Mouse (Mus musculus): ENCODE data around the gene Lrfn3.

The Lrfn3 gene

DNA sequence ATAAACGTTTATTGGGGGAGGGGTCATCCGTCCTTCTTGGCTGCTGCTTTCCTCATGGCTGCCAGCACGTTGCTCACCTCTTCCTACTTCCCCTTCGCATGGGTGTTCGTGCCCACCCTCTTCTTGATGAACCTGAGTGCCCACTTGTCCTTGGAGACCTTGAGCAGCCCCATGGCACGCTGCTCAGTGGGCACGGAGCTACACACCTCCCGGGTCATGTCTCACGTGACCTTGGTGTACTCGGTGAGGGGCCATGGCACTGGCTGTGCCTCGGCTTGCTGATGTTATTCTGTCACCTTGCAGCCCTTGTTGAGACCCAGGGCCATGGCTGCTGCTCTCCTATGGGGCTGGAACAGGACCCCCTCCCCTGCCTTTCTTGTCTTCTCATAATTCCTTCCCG lies 52.4 kb downstream of the Lrfn3 start:
- DNase-seq: no peak

DNA sequence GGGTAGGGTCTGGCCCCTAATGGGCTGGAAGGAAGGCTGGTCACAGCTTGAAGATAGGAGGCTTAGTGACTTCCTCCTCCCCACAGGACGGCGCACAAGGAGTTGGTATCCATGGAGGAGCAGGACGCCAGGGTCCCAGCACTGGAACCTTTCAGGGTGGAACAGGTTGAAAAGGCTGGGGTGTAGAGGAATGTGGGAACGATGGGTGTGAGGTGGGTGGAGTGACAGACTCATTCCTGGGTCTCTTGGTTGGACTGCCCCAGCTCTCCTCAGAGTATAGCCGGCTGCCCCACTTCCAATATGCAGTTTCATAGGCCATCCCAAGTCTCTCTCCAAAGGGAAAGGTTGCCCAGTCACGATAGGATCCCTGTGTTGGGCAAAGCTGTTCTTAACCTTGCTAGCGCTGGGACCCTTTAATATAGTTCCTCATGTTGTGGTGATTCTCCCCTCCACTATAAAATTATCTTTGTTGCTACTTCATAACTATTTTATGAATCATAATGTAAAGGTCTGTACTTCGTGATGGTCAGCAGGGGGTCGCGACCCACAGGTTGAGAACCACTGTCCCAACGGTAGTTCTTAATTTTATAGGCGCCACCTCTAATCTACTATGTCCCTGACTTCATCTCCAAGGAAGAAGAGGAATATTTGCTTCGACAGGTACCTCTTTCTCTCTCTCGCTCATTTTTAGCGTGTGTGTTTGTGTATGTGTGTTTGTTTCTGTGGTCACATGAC lies 53.0 kb downstream of the Lrfn3 start:
- DNase-seq: no peak

DNA sequence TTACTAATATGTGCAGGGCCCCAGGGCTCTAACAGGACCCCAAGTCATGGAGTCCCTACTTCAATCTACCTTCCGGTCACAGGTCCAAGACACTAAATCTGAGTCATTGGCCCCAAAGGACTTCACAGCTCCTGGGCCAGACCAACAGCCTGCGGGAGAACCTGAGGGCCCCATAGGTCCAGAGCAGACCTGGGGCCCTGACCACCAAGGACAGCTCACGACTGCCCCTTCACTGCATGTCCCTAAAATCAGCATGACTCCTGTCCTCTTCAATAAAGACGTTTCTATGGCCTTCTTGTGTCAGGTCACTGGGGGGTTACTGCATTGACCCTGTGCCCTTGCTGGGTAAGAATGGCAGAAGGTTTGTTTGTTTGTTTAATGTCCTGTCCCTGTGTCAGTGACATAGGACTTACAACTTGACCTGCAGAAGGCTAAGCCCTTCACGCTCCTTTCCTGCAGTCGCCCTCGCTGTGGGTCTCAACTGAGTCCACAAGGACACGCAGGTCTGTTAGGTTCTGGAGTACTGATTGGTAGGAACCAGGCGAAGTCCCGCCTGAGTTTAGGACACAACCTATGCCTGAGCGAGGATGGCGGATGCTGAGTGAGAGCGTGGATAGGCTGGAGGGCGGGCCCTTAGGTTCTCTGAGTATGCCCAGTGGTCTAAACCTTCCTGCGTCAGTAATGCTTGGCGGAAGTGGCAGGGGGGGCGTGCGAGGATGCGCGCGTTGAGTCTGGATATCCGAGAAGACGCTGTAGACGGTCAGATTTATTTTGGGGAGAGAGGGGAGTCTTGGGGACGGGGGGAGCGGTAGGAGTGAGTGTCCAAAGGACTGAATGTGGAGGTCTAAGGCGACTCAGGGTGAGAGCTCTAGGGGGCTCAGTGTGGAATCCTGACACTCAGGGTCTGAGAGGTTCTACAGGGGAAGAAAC lies 54.2 kb downstream of the Lrfn3 start, which contains the start of gene Alkbh6:
TSS of gene Alkbh6 (plus strand) at position 642 of the 930 bp plus-strand sequence.
- peak; percentile 98 for DNase-seq

DNA sequence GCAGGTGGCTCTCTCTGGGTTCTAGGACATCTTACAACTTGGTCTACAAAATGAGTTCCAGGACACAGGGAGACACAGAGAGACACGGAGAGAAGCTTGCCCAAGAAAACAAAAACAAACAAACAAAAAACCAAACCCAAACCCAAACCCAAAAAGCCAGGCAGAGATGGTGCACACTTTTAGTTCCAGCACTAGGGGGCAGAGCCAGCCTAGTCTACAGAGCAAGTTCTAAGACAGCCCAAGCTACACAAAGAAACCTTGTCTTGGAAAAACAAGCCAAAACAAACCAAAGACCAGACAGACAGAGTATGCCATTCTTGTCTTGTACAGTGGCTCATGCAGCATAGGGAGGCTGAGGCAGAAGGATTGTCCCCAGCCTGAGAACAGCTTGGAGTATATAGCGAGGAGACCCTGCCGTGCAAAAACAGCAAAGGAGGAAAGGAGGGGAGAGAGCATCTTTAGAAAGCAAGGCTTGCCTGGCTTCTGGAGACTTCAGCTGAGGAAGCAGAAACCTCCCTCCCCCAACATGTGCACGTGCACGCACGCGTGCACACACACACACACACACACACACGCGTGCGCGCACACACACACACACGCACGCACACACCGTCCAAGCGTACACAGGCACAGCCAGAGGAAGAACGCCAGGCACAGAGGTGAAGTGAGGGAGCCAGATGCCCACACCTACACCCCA lies 56.3 kb downstream of the Lrfn3 start:
- no peak for DNase-seq
